Mouse (Mus musculus): ENCODE data around the gene Slc7a14. TPM values are rescaled to one million over a fixed set of nuclear protein-coding genes. Genes with fewer than 3 reads are reported as not detected.
"Not testable (repeated sequence)": the region's sequence is repeated elsewhere in the genome, so short reads cannot be mapped to it uniquely, and the experiment has no call there.

Slc7a14 gene
- polyA plus RNA-seq (2015; fragmentation: Nextera tagmentation; extraction: Ambion mirVana), result 0.01 and 0.04 TPM in 2 replicates

DNA sequence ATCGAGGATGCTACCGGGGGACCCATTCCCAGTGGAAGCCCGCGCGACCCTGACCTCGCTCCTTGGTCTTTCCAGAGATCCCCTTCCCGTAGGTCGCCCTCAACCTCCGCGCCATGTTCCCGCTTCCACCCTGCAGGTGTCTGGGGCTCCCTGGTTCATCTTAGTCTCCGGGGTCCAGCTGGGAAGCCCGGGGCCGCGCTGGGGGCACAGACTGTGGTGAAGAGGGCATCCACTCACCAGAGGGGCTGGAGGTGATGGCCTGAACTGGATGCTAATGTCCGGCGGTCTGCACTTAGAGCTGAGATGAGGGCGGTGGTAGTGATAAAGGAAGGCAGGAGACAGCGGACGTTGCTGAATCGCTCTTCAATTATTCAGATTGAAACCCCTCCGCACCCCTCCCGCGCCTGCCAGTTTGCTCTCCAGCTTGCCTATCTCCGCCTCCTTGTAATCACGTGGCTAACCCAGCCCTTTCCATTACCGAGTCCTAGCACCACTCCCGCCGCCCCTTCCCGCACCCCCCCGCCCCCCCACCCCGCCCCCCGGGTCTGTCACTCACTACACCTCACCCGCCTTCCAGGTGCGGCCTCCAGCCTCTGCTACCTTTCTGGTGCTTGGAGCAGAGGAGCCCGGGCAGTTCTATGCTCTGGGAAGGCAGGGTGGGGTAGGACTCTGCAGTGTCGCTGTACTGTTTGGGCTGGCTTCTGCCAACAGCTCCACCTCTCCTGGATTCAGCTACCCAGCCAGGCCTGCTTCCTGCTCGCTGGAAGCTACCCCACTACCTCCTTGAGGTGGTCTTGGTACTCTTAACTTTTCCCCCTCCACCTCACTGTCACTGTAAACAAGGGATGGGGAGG, at the start of gene Slc7a14:
Gene Slc7a14, minus strand, starts transcription at position 445 of the 854 bp plus-strand sequence.
- no peak for DNase-seq (ENCODE audit: low spot score)

- DNase-seq (ENCODE audit: low spot score), result no peak
Measured at GRCm38 (mm10) chr3:31346540-31346939, 36.4 kb upstream of the Slc7a14 start.

DNA sequence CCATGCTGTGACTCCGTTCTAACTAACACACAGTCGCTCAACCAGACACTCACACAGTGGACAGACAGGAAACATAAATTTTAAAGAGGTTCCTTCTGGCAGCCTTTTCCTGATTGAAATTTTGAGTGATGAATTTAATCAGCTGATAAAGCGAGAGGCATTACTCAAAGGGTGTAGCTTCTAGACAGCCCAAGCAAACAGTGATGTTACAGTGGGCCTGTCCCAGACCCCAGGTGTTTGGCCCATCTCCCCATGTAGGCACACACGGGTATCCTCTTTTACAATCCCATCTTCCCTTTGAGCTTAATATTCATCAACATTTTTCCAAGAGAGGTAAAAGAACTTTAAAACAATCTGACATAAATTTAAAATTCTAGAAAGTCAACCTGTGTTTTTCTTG, 35.6 kb upstream of the Slc7a14 start:
- no peak for DNase-seq (ENCODE audit: low spot score)

GRCm38 (mm10) chr3:31339236-31339635, 29.1 kb upstream of the Slc7a14 start:
- no peak for DNase-seq (ENCODE audit: low spot score)

GRCm38 (mm10) chr3:31328237-31328836, 18.2 kb upstream of the Slc7a14 start:
- no peak for DNase-seq (ENCODE audit: low spot score)

DNA sequence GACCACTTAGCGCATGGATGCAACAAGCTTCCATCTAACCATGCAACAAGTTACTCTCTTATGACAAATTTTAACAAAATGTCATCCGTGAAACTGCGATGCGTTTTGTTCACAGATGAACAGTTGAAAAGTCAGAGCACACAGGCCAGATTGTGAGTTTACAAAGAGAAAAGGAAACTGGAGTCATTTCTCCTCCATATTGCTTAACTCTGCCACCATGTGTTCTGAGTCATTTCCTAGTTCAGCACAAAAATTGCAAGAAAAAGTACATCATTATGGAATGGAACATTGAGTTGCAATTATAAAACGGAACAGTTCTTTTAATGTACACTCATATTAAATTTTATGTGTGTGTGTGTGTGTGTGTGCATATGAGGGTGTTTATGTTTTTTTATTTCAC, 17.6 kb upstream of the Slc7a14 start:
- no peak for DNase-seq (ENCODE audit: low spot score)

DNA sequence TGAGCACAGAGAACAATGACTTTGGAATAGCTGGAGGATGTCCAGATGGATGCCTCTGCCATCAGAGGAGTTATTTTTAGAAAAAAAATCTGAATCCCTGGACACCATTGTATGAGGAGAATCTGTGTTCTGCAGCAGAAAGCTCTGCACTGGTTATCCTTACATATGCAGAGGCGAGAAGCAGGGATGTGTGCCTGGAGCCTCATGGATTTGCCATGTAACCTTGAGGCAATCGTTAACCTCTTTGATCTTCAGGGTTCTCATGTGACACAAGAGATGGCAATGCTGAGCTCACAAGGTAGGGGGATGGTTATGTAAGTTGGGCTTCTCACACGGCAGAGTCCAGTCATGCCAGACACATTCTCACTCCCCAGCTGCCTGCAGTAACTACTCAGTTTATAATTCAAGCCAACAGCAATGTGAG, 14.1 kb upstream of the Slc7a14 start:
- no peak for DNase-seq (ENCODE audit: low spot score)

DNA sequence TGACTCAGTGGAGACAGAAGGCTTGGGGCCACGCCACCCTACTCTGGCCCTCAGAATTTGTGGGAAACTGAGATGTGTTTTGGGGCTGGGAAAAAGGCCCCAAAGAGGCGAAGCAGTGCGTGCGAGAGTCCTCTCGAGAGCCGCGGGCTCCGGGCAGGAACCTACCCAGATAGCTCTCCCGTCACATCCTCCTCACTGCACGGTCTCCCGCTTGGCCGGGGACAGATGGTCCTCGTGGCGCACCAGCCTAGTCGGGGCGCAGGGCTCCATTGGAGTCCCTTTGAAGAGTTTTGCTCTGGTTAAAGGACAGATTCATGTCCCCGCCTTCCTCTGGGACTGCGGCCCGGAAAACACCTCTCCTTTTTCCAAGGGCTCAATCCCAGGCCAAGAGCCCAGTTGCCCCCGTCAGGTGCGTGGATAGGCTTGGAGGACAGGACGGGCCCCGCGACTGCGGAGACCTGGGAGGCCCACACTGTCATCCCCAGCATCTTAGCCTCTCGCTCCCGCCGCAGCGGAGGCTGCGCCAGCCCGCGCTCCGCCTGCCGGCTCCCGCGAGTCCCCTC, 726 bp downstream of the Slc7a14 start:
- no peak for DNase-seq (ENCODE audit: low spot score)

DNA sequence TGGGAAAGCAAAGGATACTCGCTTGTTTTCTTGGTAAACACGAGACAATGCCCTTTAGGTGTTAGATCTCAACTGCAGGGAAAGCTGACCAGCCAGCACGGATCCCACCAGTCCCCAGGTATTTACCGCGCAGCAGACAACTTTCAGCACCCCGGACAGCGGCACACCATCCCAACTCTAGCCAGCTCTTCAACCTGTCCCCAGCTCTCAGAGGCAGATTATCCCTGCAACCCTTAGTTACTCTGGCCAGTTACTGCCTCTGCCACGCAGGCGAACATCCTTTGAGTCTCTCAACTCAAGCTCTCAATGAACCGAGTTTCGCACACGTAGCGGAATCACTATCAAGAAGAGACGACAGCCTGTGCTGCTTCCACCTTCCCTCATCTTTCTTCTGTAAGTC, 1.3 kb downstream of the Slc7a14 start:
- no peak for DNase-seq (ENCODE audit: low spot score)

DNA sequence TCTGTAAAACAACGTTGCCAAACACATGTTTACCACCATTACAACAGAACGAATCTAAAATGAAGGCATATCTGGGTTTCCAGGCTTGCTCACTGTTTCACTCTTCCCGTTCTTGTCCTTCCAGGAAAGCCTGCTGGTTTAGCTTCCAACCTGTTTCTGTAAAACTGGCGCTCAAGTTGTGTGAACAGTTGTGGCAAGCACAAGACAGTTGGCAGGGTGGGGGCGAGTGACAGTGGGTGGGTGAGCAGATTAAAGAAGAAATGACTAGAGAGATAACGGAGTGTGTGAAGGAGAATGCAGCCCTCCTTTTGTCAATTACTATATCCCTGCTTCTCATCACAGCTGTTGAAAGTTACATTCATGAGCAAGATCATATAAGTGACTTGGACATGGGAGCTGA, 2.2 kb downstream of the Slc7a14 start:
- DNase-seq (ENCODE audit: low spot score), result no peak

DNA sequence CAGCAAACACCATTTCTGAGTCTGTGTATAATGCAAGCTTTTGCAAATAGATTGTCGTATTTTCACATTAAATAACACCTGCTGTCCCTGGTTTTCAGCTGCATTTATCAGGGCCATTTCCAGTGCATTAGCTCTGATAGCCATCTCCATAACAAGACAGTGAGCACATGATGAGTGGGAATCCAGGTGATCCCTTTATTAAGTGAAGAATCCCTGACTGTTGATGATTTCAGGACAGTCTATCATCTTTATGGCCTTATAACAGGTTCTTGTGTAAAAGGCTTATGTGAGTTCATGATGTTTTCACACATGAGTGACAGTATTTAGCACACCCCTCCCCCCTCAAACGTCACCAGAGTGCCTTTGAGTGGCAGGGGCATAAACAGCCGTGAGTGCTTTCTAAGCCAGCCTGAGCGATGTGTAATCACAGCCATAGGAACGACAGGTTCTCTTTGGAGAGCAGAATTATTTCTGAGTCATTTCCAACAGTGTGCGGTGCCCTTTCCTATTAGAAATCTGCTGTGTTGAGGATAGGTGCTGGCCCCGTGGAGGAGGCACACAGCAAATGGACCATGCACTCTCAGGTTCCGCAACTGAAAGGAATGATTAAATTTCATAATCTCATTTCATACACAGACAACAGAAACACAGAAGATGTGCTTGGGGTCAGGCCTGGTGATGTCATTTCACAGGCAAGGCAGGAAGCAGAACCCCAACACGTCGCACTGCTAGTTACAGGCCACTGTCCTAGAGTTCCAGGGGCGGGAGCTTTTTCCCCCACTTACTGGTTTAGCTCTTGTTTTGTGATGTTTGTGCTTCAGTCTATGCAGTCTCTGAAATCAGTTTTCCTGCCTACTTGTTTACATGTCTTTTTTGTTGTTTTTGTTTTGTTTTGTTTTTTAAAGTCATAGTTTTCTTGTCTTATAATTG, 18.2 kb downstream of the Slc7a14 start:
- DNase-seq (ENCODE audit: low spot score), result no peak

- DNase-seq (ENCODE audit: low spot score), result no peak
Measured at GRCm38 (mm10) chr3:31287421-31287948, 22.7 kb downstream of the Slc7a14 start.

DNA sequence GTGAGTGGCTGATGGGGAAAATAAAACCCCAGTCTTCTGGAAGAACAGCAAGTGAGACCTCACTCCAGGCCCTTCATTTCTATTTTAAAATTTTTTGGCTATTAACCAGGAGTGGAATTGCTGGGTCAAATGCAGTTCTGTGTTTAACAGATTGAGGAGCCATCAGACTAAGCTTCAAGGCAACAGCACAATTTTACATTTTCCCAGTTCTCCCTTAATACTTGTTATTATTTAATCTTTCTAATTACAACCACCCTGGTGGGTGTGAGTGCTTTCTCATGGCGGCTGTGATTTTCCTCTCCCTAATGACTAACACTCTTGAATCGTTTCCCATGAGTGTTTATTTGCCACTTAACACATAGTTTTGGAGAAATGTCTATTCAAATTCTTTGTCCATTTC, 29.1 kb downstream of the Slc7a14 start:
- no peak for DNase-seq (ENCODE audit: low spot score)

GRCm38 (mm10) chr3:31274875-31275274, 35.3 kb downstream of the Slc7a14 start:
- DNase-seq (ENCODE audit: low spot score), result no peak

- DNase-seq (ENCODE audit: low spot score), result not testable (repeated sequence)
Measured at GRCm38 (mm10) chr3:31273247-31273646, 36.9 kb downstream of the Slc7a14 start.

DNA sequence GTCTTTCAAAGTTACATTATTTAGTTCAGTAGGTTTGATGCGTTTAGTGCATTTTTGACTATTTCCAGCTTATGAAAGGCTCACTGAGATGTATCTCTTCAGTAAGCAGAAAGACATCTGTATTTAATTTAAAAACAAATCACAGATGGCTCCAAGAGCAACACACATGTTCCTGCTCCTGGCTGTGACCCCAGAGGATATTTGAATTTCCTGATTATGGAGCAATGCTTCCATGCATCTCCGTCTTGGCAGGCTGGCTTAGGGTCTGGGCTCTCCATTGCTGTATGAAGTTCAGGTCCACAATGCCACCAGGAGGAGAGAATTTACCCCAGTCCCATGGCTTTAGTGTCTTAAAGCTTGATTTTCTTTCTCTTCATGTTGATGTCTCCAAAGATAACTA, 37.5 kb downstream of the Slc7a14 start:
- no peak for DNase-seq (ENCODE audit: low spot score)

DNA sequence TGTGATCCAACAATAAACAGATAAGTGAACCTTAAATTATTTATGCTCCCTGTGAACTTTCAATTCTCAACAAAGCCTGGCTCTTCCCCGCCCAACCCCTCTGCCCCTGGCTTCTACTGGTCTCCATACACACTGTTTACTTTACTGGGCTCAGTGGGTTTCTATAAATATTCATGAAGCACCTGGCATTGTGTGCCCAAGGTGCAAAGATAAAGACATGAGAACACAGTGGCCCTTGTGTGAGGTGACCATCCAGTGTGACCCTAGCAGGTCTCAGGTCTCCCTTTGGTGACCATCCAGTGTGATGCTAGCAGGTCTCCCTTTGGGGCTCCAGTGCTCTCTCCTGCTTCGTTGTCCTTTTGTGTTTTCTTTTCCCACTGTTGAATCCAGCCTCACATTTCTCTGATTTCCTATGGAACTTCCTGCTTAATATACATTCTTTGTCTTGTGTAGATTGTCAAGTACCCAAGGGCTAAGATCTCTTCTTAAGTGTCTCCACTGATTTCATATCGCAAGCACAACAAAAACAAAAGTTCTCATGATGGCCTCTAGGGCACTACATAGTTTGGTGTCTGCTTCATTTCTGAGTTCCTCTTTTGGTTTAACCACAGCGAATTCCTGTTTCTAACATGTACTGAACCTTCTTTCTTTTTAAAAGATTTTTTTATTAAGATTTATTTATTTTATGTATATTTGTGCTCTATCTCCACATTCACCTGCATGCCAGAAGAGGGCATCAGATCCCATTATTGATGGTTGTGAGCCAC, 40.4 kb downstream of the Slc7a14 start:
- DNase-seq (ENCODE audit: low spot score), result no peak

- no peak for DNase-seq (ENCODE audit: low spot score)
Measured at GRCm38 (mm10) chr3:31267921-31268320, 42.3 kb downstream of the Slc7a14 start.

DNA sequence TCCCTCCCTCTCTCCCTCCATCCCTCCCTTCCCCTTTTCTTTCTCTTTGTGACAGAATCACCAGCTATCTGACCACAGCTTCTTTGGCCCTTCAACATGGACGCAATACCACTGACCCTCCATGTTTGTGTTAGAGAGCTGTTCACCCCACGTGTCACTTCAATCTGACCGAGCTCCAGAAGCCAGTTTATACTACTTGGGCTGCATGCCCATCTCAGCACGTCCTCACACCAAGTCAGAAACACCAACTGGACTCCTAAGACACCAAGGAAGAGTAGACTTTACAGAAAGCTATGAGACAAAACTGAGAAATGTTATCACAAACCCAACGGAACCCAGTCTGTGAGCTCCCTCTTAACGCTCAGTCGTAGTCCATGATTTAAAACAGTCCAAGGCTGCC, 43.2 kb downstream of the Slc7a14 start:
- DNase-seq (ENCODE audit: low spot score), result no peak

DNA sequence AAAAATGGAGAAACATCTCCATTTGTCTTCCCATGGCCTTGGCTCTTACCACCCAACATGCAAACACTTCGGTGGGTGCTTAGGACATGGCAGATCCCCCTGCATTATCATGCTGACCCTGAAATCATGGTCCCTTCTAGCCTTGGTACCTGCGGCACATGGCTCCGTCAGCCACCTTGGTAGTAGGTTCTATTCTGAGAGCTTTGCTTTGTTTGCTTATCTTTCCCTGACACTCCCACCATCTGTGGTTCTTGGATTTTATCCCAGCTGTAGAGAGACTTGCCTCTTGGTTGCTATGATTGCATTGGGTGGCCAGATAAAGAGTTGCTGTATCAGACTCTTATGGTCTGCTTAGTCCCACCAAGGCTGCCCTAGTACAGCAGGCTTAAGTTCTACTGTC, 46.6 kb downstream of the Slc7a14 start:
- DNase-seq (ENCODE audit: low spot score), result no peak

All from thymus, postnatal 0 days (tissue).